Mouse (Mus musculus) adrenal gland, postnatal 4 days (tissue): ENCODE measurements at regions not wholly inside any gene's neighbourhood (a gene's known extent, or its start where the extent isn't known, plus 50 kb on each side); places are given as distances from the start of the nearest gene placed in this dataset.

Experiments used
- DNase-seq, 2 experiments: peaks; one replicate each; pipeline ENCODE4 v3.0.0; 2021 to 2022; ENCODE audit warnings: low spot score in 2 of 2, mixed read lengths in 2 of 2

DNA sequence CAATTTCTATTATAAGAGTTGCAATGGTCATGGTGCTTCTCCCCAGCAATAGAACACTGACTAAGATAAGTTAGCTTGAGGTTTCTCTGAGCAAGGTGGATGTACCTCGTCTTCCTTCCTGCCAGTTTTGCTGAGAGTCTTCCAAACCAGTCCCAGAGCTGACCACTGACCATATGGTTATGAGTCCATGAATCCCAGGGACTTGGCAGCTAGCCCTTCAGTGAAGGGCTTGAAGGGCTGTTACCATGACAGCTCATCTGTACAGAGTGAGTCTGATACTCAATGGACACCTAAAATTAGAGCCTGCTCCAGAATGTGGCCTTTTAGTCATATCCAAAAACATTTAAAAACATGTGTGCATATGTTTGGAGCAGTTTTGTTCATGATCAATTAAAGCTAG is 297.5 kb upstream of the Thsd7b start:
- no peak for DNase-seq

DNA sequence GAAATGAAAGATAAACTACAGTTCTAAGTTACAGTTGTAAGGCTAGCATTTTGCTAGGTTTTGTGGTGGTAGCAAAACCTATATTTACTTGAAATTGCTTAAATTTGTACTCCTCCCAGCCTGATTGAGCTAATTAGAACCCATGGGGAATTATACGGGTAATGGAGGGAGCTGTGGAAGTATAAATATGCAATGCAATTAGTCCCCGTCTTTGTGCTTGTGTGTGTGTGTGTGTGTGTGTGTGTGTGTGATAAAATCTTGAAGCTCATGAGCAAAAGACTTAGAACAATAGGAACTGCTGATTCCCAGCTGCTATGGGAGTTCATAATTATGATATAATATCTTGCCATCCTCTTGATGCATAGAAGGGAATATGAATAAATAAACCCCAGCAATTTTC is 321.7 kb upstream of the Thsd7b start:
- no peak for DNase-seq

DNA sequence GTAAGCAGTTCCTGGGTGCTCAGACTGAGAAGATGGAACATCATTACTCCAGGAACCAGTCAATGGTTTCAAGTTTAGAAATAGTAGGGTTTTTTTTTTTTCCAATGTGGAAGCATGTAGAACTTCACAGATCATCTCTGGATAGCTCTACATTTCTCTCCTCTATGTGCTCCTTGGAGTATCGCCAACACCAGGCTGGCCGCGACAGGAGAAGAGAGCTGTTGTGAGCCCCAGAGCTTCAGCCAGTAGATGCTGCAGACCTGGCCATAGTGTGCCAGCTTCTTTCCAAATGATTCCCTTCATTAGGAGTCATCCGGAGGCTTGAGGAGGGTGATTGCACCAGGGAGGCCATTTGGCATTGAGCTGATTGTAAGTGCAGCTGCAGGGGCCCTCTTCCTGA is 322.6 kb upstream of the Thsd7b start:
- DNase-seq = no peak

DNA sequence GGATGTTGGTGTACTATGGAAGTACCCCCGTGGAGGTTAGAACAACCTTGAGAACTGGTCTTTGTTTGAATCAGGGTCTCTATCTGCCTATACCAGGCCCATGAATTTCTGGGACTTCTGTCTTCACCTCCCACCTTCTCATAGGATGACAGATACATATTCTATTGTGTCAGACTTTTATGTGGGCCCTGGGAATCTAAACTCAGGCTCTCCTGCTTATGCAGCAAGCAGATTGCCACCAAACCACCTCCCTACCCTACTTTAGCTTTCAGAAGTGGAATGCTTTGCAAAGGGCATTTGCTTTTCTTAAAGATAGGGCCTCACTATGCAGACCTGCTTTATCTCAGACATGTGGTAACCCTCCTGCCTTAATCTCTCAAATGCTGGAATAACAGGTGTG is 322.7 kb upstream of the Cxcr4 start:
- DNase-seq = no peak

DNA sequence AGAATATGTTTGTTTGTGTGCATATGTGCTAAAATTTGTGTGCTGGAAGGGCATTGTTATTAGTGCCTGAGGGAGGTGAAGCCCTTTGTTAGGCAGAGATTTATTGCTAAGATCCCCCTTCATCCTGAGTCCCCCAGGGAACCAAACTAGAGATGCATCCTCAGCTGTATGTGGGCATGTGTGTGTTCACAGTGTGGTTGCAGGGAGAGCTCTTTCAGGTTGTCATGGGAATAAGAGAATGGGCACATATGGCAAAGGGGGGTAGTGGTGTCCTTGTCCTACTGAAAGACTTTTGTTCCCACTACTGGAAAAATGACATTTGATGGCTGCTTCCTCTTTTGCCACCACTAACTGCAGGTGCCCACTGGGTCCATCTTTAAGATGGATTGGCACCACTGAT is 320.4 kb upstream of the Cxcr4 start:
- DNase-seq = no peak

DNA sequence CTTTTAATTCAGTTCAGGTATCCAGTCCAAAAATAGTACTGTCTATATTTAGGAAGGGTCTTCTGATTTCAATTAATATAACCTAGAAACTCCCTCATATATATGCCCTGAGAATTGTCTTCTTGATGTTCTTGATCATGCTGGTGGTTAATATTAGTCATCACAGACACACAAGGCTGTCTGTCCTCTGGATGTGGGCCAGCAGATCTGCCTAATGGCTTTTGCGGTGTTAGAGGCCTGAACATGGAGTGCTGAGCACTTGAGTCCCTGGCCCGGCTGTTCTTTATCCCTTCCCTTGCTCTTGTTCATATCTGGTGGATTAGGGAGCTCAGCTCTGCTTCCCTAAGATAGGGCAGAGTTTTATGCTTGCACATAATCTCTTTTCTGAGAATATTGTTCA is 315.5 kb upstream of the Cxcr4 start:
- no peak for DNase-seq

DNA sequence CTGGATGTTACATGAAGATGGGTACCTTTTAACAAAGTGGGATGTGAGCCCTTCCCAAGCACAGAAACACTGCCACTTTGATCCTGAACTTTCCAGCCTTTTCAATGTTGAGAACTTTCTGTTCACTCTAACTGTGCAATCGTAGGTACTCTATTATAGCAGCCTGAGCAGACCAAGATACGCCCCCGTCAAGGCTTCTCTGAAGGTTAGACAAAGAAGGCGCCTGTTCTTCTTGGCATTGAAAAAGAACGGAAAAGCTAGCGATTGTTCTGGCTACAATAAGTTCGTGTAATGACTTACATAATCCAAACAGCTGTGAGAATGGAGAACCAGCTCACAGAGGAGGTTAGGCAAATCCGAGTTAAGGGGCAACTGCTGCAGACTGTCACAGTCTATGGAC is 305.9 kb upstream of the Cxcr4 start:
- DNase-seq = no peak

DNA sequence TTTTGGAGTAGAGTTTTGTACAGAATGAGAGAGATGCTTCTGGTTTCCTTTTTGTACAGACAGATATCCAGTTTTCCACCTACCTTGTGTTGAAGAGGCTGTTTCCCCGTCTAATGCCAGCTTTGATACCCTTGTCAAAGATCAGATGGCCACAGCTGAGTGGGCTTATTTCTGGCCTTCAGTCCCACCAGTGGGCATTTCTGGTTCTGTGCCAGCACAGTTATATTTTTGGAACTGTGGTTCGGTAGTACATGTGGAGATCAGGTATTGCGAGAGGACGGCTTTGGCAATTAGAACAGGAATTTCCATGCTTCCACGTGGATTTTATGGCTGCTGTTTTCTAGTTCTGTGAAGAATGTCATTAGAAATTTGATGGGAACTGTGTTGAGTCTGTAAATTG is 302.5 kb upstream of the Cxcr4 start:
- DNase-seq = no peak

DNA sequence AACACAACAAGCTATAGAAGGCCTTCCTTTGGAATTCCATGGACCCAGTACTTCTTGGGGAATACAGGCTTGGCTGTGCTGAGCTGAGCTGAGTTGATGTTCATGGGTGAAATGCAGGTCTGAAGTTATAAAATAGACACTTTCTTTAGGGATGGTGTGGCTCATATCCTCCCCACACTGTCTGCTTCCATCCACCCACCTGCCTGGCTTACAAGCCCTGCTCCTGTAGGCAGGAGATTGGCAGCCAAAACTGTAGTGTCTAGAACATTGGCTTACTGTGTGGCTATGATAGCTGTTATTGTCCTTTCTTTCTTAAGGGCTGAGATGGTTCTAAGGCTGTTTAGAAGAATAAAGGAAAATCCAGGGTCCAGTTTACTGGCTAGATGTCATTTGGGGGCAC is 286.2 kb upstream of the Cxcr4 start:
- no peak for DNase-seq

DNA sequence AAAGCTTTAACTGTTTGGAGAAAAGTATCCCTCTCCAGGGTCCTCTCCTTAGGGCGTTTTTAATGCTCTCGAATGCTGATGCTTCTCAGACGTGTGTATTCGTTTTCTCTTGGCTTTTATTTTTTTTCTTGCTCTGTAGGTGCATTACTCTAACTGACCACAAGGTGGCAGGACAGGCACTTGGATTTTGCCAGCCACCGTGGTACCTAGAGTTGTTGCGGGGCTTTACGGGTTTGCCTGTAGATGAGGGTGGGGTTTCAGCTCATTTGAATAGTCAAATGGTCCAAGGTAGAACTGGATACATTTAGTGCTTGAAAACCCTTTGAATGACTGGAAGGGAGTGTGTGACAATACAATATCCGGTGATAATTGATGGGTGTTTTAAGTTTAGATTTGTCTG is 283.2 kb upstream of the Cxcr4 start:
- DNase-seq = no peak

DNA sequence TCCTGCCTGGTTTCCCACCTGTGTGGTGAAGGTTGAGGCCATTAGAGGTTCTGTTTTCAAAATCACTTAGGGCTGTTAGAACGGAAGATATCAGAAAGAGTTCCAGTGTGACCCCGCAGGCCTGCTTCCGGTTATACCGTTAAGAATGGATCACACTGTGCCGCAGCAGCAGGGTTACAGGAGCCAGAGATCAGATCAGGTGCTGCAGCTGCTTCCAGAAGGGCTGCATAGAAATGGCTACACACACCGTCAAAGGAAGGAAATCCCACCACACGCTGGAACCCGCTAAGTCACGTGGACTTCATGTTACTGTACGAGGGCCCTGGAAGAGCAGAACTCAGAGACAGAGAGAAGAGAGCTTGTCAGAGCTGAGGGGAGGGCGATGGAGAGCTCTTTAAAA is 282.1 kb upstream of the Cxcr4 start:
- DNase-seq = no peak

DNA sequence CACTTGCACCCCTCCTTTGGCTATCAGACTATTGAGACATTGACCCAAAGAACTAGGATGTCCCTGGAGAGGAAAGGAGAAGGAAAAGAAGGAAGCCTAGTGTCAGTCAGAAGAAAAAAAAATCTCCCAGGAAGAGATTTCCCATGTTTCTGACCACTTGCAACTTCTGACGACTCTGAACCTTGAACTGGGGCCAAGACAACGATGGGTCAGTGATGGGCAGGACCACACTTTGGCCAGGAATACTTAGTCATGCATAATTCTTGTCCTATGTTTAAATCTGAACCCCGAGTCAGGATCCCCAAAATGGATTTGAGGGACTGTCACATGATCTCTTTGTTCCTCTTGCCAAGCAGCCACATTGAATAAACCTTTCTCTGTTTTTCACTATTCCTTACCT is 276.7 kb upstream of the Cxcr4 start:
- DNase-seq = no peak

DNA sequence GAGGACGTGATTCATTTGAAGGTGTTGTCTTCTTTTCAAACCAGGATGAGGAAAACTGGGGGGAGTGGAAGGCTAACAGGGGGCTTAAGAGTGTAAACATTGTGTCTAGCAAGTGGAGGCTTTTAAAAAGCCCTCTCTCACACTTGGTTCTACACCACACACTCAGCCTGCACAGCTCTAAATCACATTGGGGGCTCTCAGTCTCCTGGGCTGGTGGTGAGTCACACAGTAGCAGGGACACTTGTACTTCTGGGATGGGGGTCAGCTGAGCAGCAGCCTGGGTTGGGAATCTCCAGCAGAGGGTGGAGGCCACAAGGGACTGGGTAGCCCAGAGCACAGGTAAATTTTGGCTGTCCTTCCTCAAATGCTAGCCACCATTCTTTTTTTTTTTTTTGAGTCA is 268.4 kb upstream of the Cxcr4 start:
- DNase-seq = no peak

DNA sequence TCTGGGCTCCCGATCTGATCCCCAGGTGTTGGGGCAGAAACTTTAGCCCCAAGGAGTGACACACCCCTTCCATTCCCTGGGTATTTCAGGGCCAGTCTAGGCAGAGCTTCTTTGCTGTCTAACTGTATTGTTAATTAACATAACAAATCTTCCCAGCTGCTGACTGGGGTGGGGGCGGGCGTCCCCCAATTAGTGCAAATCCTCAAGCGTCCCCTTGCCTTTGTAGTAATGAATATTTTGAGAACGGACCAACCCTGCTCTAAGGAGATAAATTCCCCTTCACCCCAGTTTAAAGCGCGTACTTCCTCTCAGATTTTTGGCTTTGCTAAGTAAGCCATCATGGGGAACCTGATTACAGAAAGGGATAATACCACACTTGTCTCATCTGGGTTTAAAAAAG is 268.0 kb upstream of the Cxcr4 start:
- no peak for DNase-seq

DNA sequence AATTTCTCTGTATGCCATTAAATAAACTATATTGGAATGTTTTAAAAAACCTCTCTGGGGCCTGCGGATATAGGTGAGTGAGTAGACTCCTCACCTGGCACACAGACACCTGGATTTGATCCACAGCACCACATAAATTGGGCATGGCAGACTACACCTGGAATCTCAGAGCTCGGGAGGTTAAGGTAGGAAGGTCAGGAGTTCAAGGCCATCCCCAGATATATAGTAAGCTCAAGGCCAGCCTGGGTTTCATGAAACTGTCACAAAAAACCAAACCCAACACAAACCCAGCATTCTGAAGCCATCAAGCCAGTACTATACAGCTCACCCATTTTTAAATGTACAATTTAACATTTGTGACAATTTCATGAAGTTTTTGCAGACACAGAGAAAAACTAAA is 266.6 kb upstream of the Cxcr4 start:
- DNase-seq = no peak

DNA sequence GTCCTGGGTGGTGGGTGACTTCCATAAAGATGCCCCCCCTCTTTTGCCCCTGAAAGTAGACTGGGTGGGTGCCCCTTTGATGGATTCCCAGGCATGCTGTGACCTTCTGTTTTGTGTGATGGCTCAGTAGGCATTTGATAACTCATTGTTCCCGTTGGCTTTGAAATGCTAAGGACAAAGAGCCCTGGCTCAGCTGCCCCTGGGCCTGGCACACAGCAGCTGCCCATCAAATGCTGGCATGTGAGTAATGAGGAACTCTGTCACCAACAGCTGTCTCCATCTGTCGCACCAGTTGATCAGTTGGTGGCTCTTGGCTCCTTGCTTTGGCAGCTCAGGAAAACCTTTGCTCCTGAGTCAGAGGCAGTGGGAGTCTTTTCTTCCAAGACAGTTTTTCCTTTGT is 264.8 kb upstream of the Cxcr4 start:
- DNase-seq = no peak

DNA sequence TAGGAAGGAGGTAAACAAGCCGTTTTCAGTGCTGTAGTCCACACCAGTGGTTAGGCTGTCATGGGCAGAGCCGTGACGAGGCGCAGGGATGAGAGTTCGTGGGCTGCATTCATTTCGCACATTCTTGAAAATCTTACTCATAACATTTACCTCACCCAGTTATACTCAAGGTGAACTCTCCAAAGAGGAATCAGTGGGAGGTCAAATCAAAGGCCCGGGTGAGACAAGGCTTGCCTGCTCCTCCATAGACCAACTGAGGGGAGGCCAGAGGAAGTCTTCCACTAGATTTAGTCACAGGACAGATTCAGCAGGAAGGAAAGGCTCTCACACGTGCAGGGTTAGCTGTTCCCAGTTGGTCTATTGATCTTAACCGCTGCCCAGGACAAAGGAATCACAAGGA is 262.6 kb upstream of the Cxcr4 start:
- no peak for DNase-seq

DNA sequence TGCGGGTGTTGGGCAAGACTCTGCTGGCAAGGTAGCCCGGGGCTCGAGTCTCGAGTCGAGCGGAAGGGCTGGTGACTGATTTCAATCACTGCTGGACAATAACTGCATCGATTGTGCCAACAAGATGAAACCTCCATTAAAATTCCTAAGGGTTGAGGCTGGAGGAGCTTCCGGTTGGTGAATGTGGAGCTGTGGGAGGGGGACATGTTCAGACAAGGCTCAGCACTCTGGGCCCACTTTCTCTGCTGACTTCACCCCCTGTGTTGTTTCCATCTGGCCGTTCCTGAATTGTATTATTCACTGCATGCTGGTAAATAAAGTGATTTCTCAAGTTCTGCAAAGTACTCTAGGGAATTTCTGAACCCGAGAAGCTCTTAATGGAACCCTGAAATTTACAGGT is 261.2 kb upstream of the Cxcr4 start:
- no peak for DNase-seq

DNA sequence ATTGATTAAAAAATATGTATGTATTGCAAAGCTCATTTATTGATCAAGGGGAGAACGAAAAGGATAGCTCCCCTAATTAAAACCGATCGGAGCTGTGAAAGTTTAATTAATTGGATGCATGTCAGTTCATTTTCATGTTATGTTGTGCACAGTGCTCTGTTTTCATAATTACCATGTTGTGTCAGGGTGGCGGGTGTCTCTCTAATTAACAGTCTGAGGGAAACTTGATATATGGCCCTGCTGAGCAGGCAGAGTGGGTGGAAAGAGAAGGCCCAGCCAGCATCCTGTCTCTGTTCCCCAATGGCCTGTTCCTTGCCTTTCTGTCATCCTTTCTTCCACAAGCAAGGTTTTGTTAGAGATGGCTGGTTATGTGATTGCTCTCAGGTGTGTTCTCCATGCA is 245.3 kb upstream of the Cxcr4 start:
- no peak for DNase-seq

DNA sequence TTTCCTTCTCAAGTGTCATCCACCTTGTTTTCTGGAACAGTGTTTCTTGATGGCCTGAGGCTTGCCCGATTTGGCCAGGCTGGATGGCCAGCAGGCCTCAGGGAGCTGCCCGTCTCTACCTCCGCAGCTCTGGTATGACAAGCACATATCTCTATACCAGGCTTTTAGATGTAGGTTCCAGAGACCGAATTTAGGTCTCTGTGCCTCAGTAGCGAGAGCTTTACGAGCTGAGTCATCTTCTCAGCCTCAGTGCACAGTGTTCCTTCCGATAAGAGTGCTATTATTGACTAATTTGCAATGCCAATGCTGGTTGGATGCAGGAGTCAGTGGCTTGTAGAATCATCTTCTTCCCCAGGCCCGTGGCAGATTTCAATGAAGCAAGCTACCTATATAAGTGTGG is 243.4 kb upstream of the Cxcr4 start:
- DNase-seq = no peak

DNA sequence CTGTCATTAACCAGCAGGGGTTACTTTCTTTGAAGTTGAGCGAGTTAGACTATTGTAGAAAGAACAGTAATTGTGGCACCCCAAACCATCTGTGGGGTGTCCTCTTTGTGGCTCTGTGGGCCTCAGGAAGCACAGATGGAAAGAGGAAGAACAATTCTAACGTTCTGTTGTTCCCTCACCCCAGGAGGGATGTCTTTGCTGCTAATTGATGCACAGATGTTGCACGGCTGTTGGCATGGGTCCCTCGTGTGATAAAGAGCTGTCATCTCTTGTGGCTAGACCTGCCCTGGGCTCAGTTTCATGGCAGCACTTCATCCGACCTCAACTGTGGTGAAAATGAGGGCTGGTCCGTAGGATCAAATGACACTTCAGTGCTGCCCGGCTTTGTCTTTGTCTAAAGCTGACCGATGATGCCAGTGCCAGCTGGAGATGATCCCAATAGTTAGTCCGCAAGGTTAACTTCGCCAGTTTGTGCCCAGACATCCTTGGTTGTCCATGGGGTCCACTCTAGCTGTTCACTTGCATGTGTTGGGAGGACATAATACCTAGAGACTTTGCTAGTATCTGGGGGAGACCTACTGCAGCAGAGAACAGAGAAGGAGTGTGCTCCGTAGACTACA is 241.1 kb upstream of the Cxcr4 start:
- DNase-seq = no peak

DNA sequence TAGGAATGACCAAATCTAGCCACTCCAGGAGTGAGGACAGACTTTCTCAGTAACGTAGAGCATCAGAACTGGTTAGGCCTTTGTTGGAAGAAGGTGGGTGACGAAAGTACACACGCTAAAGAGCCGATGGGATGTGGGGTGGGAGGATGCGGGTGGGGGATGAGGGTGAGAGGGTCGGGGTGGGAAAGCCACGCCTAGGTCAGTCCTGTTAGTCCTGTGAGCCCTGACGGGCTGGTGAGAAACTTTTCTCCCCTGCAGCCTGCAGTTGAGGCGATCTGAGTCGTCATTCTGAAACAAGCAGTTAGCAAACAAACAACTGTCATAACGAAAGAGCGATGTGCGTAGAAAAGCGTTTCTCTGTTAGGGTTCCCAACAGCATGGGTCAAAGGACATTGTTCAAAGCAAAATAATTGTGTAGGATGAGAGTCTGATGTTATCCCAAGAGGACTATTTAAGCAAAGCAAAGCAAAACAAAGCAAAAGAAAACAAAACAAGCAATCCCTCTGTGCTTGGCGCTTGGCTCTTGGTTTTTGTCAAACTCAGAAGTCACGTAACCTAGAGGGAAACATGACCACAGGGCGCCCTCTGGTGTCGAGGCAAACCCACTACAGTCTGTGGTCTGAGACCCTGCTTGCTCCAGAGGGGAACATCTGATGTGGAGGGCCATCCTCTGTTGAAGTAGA is 240.2 kb upstream of the Cxcr4 start:
- peak; percentile 60 to 73 for DNase-seq

DNA sequence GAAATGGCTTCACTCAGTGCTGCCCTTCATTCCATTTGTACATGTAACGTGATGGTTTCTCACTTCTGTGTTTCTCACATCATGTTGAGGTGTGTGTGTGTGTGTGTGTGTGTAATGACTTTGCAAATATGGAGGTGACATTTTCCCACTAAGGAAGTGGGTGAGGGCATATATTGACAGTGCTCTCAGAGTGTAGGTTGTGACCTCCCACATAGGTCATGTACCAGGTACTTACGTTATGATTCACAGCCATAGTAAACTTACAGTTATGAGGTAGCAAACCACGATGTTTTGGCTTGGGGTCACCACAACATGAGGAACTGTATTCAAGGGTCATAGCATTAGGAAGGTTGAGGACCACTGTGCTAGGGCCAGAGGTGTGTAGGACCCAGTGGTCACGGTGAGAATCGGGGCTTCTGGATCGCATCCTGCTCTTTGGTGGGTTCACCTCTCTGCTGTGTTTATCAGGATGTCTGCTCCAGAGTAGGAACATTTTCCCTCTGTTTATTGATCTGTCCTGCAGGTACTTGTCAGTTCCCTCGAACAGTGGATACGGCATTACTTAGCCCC is 238.7 kb upstream of the Cxcr4 start:
- DNase-seq = no peak
